Mouse (Mus musculus) megakaryocyte, embryonic 14.5 days (primary cell): Measurements from ENCODE around the gene Gm7029.
"Not testable (repeated sequence)": the region's sequence is repeated elsewhere in the genome, so short reads cannot be mapped to it uniquely, and the experiment has no call there.

Source experiments
- FLI1 ChIP-seq: IDR thresholded peaks from 2 replicates; pipeline ENCODE4 v1.6.1; 2012; ENCODE audit warnings: low read length, inconsistent platforms, mixed read lengths
- GATA1 ChIP-seq: IDR thresholded peaks from 3 replicates; pipeline ENCODE4 v1.6.1; 2012; ENCODE audit warnings: mixed read lengths, low read length, inconsistent platforms, borderline replicate concordance

- TF ChIP-seq GATA1, FLI1: not testable (repeated sequence)
These were observed at the start of gene Gm7029 for GRCm38 (mm10) chr17:33873537-33873936.
